Mouse (Mus musculus) bone marrow, adult 2 months (tissue): ENCODE data around the gene Tmtc2.

ENCODE experiments used
- CTCF ChIP-seq: fragments of 200-500 bp; IDR thresholded peaks from 2 replicates; pipeline ENCODE4 v1.5.1; 2011; ENCODE audit warnings: low read length, control low read depth; ENCODE audit not compliant: control insufficient read depth, insufficient read depth
- POLR2A ChIP-seq: fragments of 200-500 bp; IDR thresholded peaks from 2 replicates; pipeline ENCODE4 v1.6.1; 2011; ENCODE audit warnings: low read depth, mild to moderate bottlenecking, control low read depth, low read length, borderline replicate concordance; ENCODE audit not compliant: control insufficient read depth

DNA sequence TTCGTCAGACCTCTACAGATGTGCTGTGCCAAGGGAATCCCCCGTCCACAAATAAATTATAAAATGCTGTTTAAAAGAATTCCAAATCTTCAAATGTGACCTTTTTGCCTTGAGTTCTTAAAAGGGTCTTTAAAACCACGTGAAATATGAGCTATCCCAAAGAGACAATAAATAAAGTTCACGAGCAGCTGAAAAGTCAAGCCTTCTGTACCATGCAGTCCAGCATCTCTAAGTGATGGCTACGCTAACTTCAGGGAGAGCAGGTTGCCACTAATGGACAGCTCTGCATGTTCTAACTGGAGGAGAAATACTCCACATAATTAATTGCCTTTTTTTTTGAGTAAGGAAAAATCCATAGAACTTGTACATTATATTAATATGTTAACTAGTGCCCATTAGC lies 243.9 kb downstream of the Tmtc2 start:
- no peak for TF ChIP-seq CTCF
- no peak for TF ChIP-seq POLR2A
